Mouse (Mus musculus): ENCODE data around the gene Ergic3. TPM values are rescaled to one million over a fixed set of nuclear protein-coding genes. Genes with fewer than 3 reads are reported as not detected.

The Ergic3 gene
- polyA plus RNA-seq (2015; fragmentation: Illumina TruSeq; extraction: RNeasy Lipid Tissue Mini Kit (QIAGEN cat#74804); ENCODE audit: low read depth, low replicate concordance), result 256 TPM

GRCm38 (mm10) chr2:156007888-156008532 lies at the start of gene Ergic3, which contains the start of gene 6430550D23Rik:
Gene Ergic3 (plus strand): TSS chr2:156008045.
Gene 6430550D23Rik (minus strand): TSS chr2:156007977.

GRCm38 (mm10) chr2:156052816-156053215 lies 45.0 kb downstream of the Ergic3 start, which contains the start of gene Fer1l4:
Gene Fer1l4 (minus strand): TSS chr2:156052947.

GRCm38 (mm10) chr2:156065099-156066041 lies 57.5 kb downstream of the Ergic3 start, which contains the start of gene Spag4:
Gene Spag4 (plus strand): TSS chr2:156065175.

Other genes starting within 250 kb of the Ergic3 start
- 22.9 TPM for gene Mmp24, start 232.7 kb upstream of the Ergic3 start, polyA plus RNA-seq (2015; fragmentation: Illumina TruSeq; extraction: RNeasy Lipid Tissue Mini Kit (QIAGEN cat#74804); ENCODE audit: low read depth, low replicate concordance)
- gene BC029722, start 188.6 kb upstream of the Ergic3 start, polyA plus RNA-seq (2015; fragmentation: Illumina TruSeq; extraction: RNeasy Lipid Tissue Mini Kit (QIAGEN cat#74804); ENCODE audit: low read depth, low replicate concordance), result 90.4 TPM
- gene Eif6, start 181.1 kb upstream of the Ergic3 start, polyA plus RNA-seq (2015; fragmentation: Illumina TruSeq; extraction: RNeasy Lipid Tissue Mini Kit (QIAGEN cat#74804); ENCODE audit: low read depth, low replicate concordance), result 61.9 TPM
- gene Fam83c, start 173.2 kb upstream of the Ergic3 start, polyA plus RNA-seq (2015; fragmentation: Illumina TruSeq; extraction: RNeasy Lipid Tissue Mini Kit (QIAGEN cat#74804); ENCODE audit: low read depth, low replicate concordance), result not detected
- gene Uqcc1, start 77.7 kb upstream of the Ergic3 start, polyA plus RNA-seq (2015; fragmentation: Illumina TruSeq; extraction: RNeasy Lipid Tissue Mini Kit (QIAGEN cat#74804); ENCODE audit: low read depth, low replicate concordance), result 119 TPM
- gene Gm15557, start 67.3 kb upstream of the Ergic3 start, polyA plus RNA-seq (2015; fragmentation: Illumina TruSeq; extraction: RNeasy Lipid Tissue Mini Kit (QIAGEN cat#74804); ENCODE audit: low read depth, low replicate concordance), result not detected
- 0.31 TPM for gene Gdf5, start 62.7 kb upstream of the Ergic3 start, polyA plus RNA-seq (2015; fragmentation: Illumina TruSeq; extraction: RNeasy Lipid Tissue Mini Kit (QIAGEN cat#74804); ENCODE audit: low read depth, low replicate concordance)
- gene Cep250, start 51.6 kb upstream of the Ergic3 start, polyA plus RNA-seq (2015; fragmentation: Illumina TruSeq; extraction: RNeasy Lipid Tissue Mini Kit (QIAGEN cat#74804); ENCODE audit: low read depth, low replicate concordance), result 11.4 TPM
- 2.2 TPM for gene 6430550D23Rik, start 68 bp upstream of the Ergic3 start, polyA plus RNA-seq (2015; fragmentation: Illumina TruSeq; extraction: RNeasy Lipid Tissue Mini Kit (QIAGEN cat#74804); ENCODE audit: low read depth, low replicate concordance)
- not detected for gene Fer1l4, start 44.9 kb downstream of the Ergic3 start, polyA plus RNA-seq (2015; fragmentation: Illumina TruSeq; extraction: RNeasy Lipid Tissue Mini Kit (QIAGEN cat#74804); ENCODE audit: low read depth, low replicate concordance)
- gene Spag4, start 57.1 kb downstream of the Ergic3 start, polyA plus RNA-seq (2015; fragmentation: Illumina TruSeq; extraction: RNeasy Lipid Tissue Mini Kit (QIAGEN cat#74804); ENCODE audit: low read depth, low replicate concordance), result 4.4 TPM
- 29.0 TPM for gene Cpne1, start 103.9 kb downstream of the Ergic3 start, polyA plus RNA-seq (2015; fragmentation: Illumina TruSeq; extraction: RNeasy Lipid Tissue Mini Kit (QIAGEN cat#74804); ENCODE audit: low read depth, low replicate concordance)
- gene Rbm12, start 103.9 kb downstream of the Ergic3 start, polyA plus RNA-seq (2015; fragmentation: Illumina TruSeq; extraction: RNeasy Lipid Tissue Mini Kit (QIAGEN cat#74804); ENCODE audit: low read depth, low replicate concordance), result 11.2 TPM
- gene Gm28036, start 119.0 kb downstream of the Ergic3 start, polyA plus RNA-seq (2015; fragmentation: Illumina TruSeq; extraction: RNeasy Lipid Tissue Mini Kit (QIAGEN cat#74804); ENCODE audit: low read depth, low replicate concordance), result 13.9 TPM
- 157 TPM for gene Romo1, start 136.0 kb downstream of the Ergic3 start, polyA plus RNA-seq (2015; fragmentation: Illumina TruSeq; extraction: RNeasy Lipid Tissue Mini Kit (QIAGEN cat#74804); ENCODE audit: low read depth, low replicate concordance)
- 49.6 TPM for gene Nfs1, start 136.1 kb downstream of the Ergic3 start, polyA plus RNA-seq (2015; fragmentation: Illumina TruSeq; extraction: RNeasy Lipid Tissue Mini Kit (QIAGEN cat#74804); ENCODE audit: low read depth, low replicate concordance)
- 187 TPM for gene Rbm39, start 172.2 kb downstream of the Ergic3 start, polyA plus RNA-seq (2015; fragmentation: Illumina TruSeq; extraction: RNeasy Lipid Tissue Mini Kit (QIAGEN cat#74804); ENCODE audit: low read depth, low replicate concordance)
- 35.2 TPM for gene Phf20, start 188.4 kb downstream of the Ergic3 start, polyA plus RNA-seq (2015; fragmentation: Illumina TruSeq; extraction: RNeasy Lipid Tissue Mini Kit (QIAGEN cat#74804); ENCODE audit: low read depth, low replicate concordance)

Data from brain, adult 10 weeks (tissue).